Mouse (Mus musculus): ENCODE data around the gene AC141477.1.

GRCm38 (mm10) chr10:76473759-76474158 lies 33.5 kb upstream of the AC141477.1 start:
- no peak for TF ChIP-seq CTCF (IDR thresholded peaks at IDR 0.05; ENCODE audit: control insufficient read depth, insufficient read depth, insufficient read length)
- TF ChIP-seq MYOG (IDR thresholded peaks at IDR 0.05; ENCODE audit: control insufficient read depth, extremely low read depth, insufficient read length) = no peak
- TF ChIP-seq CEBPB (IDR thresholded peaks at IDR 0.05; ENCODE audit: low read depth) = no peak
- TF ChIP-seq MAX (IDR thresholded peaks at IDR 0.05) = no peak

Data from C2C12 (cell line).